Mouse (Mus musculus): ENCODE measurements at regions not wholly inside any gene's neighbourhood (a gene's known extent, or its start where the extent isn't known, plus 50 kb on each side); places are given as distances from the start of the nearest gene placed in this dataset.

DNA sequence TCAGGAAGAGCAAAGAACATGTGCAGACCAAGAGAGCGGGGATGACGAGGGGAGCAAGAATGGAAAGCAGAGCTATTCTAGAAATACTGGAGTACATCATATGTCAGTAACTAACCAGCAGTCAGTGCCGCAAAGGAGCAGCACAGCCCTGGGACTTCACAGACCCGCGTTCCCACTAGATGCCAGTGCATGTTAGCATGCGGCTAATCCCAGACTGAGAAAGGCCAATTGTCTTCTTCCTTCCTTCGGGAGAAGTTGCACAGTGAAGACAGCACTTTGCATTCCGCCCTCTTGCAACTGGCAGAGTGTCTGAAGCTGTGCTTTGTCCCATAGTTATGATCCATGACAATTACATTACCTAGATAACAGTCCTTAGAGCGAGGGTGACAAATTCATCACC lies 246.1 kb upstream of the Bmper start:
- no peak for TF ChIP-seq CTCF (IDR thresholded peaks at IDR 0.05; ENCODE audit: borderline replicate concordance, insufficient read depth, low read depth, low read length)
- TF ChIP-seq POLR2A (IDR thresholded peaks at IDR 0.05; ENCODE audit: borderline replicate concordance, insufficient read depth, low read length) = no peak
